Mouse (Mus musculus) olfactory bulb, adult 2 months (tissue): ENCODE measurements at regions not wholly inside any gene's neighbourhood (a gene's known extent, or its start where the extent isn't known, plus 50 kb on each side); places are given as distances from the start of the nearest gene placed in this dataset.

Experiments used
- CTCF ChIP-seq: fragments of 200-500 bp; IDR thresholded peaks from 2 replicates; pipeline ENCODE4 v1.5.1; 2012; ENCODE audit warnings: low read depth, mild to moderate bottlenecking, low read length, moderate library complexity; ENCODE audit not compliant: insufficient read depth
- POLR2A ChIP-seq: fragments of 200-500 bp; IDR thresholded peaks from 2 replicates; pipeline ENCODE4 v1.6.1; 2012; ENCODE audit warnings: mild to moderate bottlenecking, low read depth, low read length, moderate library complexity; ENCODE audit not compliant: insufficient read depth

- TF ChIP-seq CTCF (no peak), POLR2A (no peak)
Observed at GRCm38 (mm10) chr2:75046892-75047291, 221.3 kb downstream of the Mtx2 start.
